Mouse (Mus musculus) myocyte (in vitro differentiated cells): ENCODE measurements at regions not wholly inside any gene's neighbourhood (a gene's known extent, or its start where the extent isn't known, plus 50 kb on each side); places are given as distances from the start of the nearest gene placed in this dataset.

ENCODE experiments used
- H3K27me3 ChIP-seq: one replicate; pipeline ENCODE4 v1.6.1; 2011; ENCODE audit not compliant: control insufficient read depth, insufficient read depth, insufficient read length
- H3K36me3 ChIP-seq: one replicate; pipeline ENCODE4 v1.6.1; 2011; ENCODE audit not compliant: control insufficient read depth, insufficient read depth
- H3K4me2 ChIP-seq: one replicate; pipeline ENCODE4 v1.6.1; 2011; ENCODE audit warnings: low read depth, control low read depth
- H3K4me3 ChIP-seq: one replicate; pipeline ENCODE4 v1.5.1; 2011; ENCODE audit warnings: mild to moderate bottlenecking, control low read depth, moderate library complexity
- H3K79me2 ChIP-seq: one replicate; pipeline ENCODE4 v1.6.1; 2011; ENCODE audit not compliant: control insufficient read depth, insufficient read depth
- H3ac ChIP-seq: one replicate; pipeline ENCODE4 v1.6.1; 2011; ENCODE audit not compliant: control insufficient read depth, insufficient read length
- CEBPB ChIP-seq: IDR thresholded peaks from 2 replicates; pipeline ENCODE4 v1.6.1; 2011; ENCODE audit warnings: mild to moderate bottlenecking, moderate library complexity; ENCODE audit not compliant: poor library complexity, insufficient read depth, severe bottlenecking
- E2F4 ChIP-seq: IDR thresholded peaks from one replicate; pipeline ENCODE4 v1.6.1; 2011; ENCODE audit warnings: mild to moderate bottlenecking, control low read depth, moderate library complexity; ENCODE audit not compliant: insufficient read depth
- MAX ChIP-seq: IDR thresholded peaks from one replicate; pipeline ENCODE4 v1.6.1; 2011; ENCODE audit warnings: low read depth, mild to moderate bottlenecking, control low read depth
- MYOD1 ChIP-seq, 3 experiments: IDR thresholded peaks; one replicate each; pipeline ENCODE4 v1.6.1; 2011; ENCODE audit warnings: control low read depth in 2 of 3, low read depth in 2 of 3, mild to moderate bottlenecking in 2 of 3, moderate library complexity in 1 of 3; ENCODE audit not compliant: insufficient read length in 2 of 3, control insufficient read depth in 1 of 3
- MYOG ChIP-seq, 3 experiments: IDR thresholded peaks; one replicate each; pipeline ENCODE4 v1.6.1; 2011; ENCODE audit warnings: control low read depth in 2 of 3, low read depth in 2 of 3, mild to moderate bottlenecking in 2 of 3; ENCODE audit not compliant: insufficient read length in 2 of 3, control insufficient read depth in 1 of 3, insufficient read depth in 1 of 3
- POLR2A ChIP-seq: IDR thresholded peaks from one replicate; pipeline ENCODE4 v1.6.1; 2011; ENCODE audit warnings: low read depth, mild to moderate bottlenecking, control low read depth, moderate library complexity; ENCODE audit not compliant: insufficient read length
- POLR2AphosphoS2 ChIP-seq: IDR thresholded peaks from one replicate; pipeline ENCODE4 v1.6.1; 2011; ENCODE audit warnings: low read depth, control low read depth; ENCODE audit not compliant: insufficient read length
- REST ChIP-seq: IDR thresholded peaks from one replicate; pipeline ENCODE4 v1.6.1; 2011; ENCODE audit warnings: mild to moderate bottlenecking, control low read depth, moderate library complexity; ENCODE audit not compliant: insufficient read depth, insufficient read length
- SRF ChIP-seq: IDR thresholded peaks from one replicate; pipeline ENCODE4 v1.6.1; 2011; ENCODE audit warnings: low read depth; ENCODE audit not compliant: control insufficient read depth, insufficient read length
- TCF12 ChIP-seq: IDR thresholded peaks from one replicate; pipeline ENCODE4 v1.6.1; 2011; ENCODE audit warnings: mild to moderate bottlenecking, control low read depth; ENCODE audit not compliant: poor library complexity, insufficient read depth, severe bottlenecking
- TCF3 ChIP-seq: IDR thresholded peaks from one replicate; pipeline ENCODE4 v1.6.1; 2011; ENCODE audit warnings: low read depth, control low read depth; ENCODE audit not compliant: insufficient read length
- USF1 ChIP-seq: IDR thresholded peaks from one replicate; pipeline ENCODE4 v1.6.1; 2011; ENCODE audit warnings: low read depth, mild to moderate bottlenecking, control low read depth, moderate library complexity

DNA sequence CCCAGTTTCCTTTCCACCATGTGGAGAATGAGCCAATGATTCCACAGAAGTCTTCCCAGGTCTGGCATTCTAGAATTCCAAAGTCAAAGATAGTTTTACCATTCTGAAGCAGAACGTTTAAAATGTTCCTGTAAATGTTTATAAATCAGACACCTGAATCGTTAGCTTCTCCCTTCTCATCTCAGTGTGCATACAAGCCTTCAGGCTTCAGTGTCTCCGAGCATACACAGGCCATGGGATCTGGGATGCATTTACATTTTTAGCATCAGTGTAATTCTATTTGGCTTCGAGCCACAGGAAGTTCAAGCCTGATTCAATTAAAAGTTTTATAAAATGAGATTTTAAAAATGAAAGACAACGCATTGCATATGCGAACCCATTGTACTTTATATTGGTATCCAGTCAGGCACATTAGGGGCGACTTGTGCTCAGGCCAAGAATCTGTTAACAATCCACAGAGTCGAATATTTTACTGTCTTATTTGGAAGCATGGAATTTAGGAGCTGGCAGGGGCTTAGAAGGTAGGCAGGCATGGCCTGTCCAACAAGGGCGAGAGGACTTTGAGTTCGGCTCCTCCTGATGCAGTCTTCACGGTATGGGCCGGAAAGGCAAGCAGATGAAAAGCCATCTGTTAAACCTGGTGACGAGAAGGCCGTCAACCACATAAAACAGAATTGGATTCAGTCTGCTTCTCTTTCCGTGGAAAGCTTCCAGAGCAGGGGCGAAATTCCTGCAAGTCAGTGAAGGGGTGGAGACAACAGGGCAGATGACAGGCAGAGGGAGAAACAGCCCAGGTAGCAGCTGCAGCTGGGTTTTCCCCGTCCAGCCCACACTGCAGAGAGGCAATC lies 63.7 kb upstream of the Sipa1l1 start:
- H3K4me3 ChIP-seq, result no peak overlapping the region
- H3K79me2 ChIP-seq, result no peaks in the 10 kb centered on the region
- no peak overlapping the region for H3K4me2 ChIP-seq
- TF ChIP-seq E2F4 (no peak), CEBPB (no peak), MYOD1 (IDR thresholded peaks at IDR 0.05; ENCODE audit: control insufficient read depth in 1 of 3, insufficient read length in 2 of 3, low read depth in 2 of 3) (peak in 1 of 3 experiments; percentile 90), MYOG (IDR thresholded peaks at IDR 0.05; ENCODE audit: control insufficient read depth in 1 of 3, insufficient read depth in 1 of 3, insufficient read length in 2 of 3, low read depth in 2 of 3) (peak in 1 of 3 experiments; percentile 81)
- H3K27me3 ChIP-seq, result no peaks in the 10 kb centered on the region
- no peaks in the 10 kb centered on the region for H3K36me3 ChIP-seq
- H3ac ChIP-seq, result no peak overlapping the region

GRCm38 (mm10) chr12:82115766-82116165 lies 53.4 kb upstream of the Sipa1l1 start:
- Histone ChIP-seq H3ac (no peak overlapping the region), H3K27me3 (no peaks in the 10 kb centered on the region), H3K36me3 (no peaks in the 10 kb centered on the region), H3K79me2 (no peaks in the 10 kb centered on the region), H3K4me3 (no peak overlapping the region), H3K4me2 (peak overlapping the region; percentile 38)
- TF ChIP-seq REST, result no peak
- no peak for TF ChIP-seq MAX
- TF ChIP-seq USF1, result no peak
- no peak for TF ChIP-seq POLR2AphosphoS2
- TF ChIP-seq TCF12, result no peak
- TF ChIP-seq SRF, result no peak
- no peak for TF ChIP-seq MYOD1 (IDR thresholded peaks at IDR 0.05; ENCODE audit: control insufficient read depth in 1 of 3, insufficient read length in 2 of 3, low read depth in 2 of 3)
- TF ChIP-seq MYOG (IDR thresholded peaks at IDR 0.05; ENCODE audit: control insufficient read depth in 1 of 3, insufficient read depth in 1 of 3, insufficient read length in 2 of 3, low read depth in 2 of 3), result no peak
- no peak for TF ChIP-seq E2F4
- TF ChIP-seq POLR2A, result no peak
- no peak for TF ChIP-seq CEBPB
- TF ChIP-seq TCF3, result no peak
